Mouse (Mus musculus) bone marrow, adult 2 months (tissue): ENCODE data around the gene Supt4a. TPM values are rescaled to one million over a fixed set of nuclear protein-coding genes. Genes with fewer than 3 reads are reported as not detected.
A peak's percentile ranks its signal among the peaks of the same experiment; 100 is the strongest.

Source experiments
- H3K27ac ChIP-seq: fragments of 200-500 bp; 2 replicates; pipeline ENCODE4 v1.5.1; 2012; ENCODE audit warnings: low read depth, mild to moderate bottlenecking, control low read depth, inconsistent platforms, low read length; ENCODE audit not compliant: control insufficient read depth, poor library complexity, insufficient read depth
- H3K4me1 ChIP-seq: fragments of 200-500 bp; 2 replicates; pipeline ENCODE4 v1.6.1; 2011; ENCODE audit warnings: low read length; ENCODE audit not compliant: control insufficient read depth, insufficient read depth
- H3K4me3 ChIP-seq: fragments of 200-500 bp; replicated peaks from 2 replicates; pipeline ENCODE3; 2011; ENCODE audit warnings: mild to moderate bottlenecking, low read depth, low read length, control low read depth; ENCODE audit not compliant: control insufficient read depth
- CTCF ChIP-seq: fragments of 200-500 bp; IDR thresholded peaks from 2 replicates; pipeline ENCODE4 v1.5.1; 2011; ENCODE audit warnings: low read length, control low read depth; ENCODE audit not compliant: control insufficient read depth, insufficient read depth
- POLR2A ChIP-seq: fragments of 200-500 bp; IDR thresholded peaks from 2 replicates; pipeline ENCODE4 v1.6.1; 2011; ENCODE audit warnings: low read depth, mild to moderate bottlenecking, control low read depth, low read length, borderline replicate concordance; ENCODE audit not compliant: control insufficient read depth
- WGBS: fragments of 180-500 bp; shearing (Covaris S2); methylation state at CpG from one replicate; pipeline ENCODE4 v1.1.7; 2018; 5-methylcytosine and 5-hydroxymethylcytosine counted together
- polyA plus RNA-seq: library from polyadenylated mRNA; stranded (reverse); fragments of >200 nt; gene quantifications from 2 replicates; pipeline ENCODE4 v1.2.4, GENCODE M21; 2011; ENCODE audit warnings: low replicate concordance; ENCODE audit not compliant: missing spikeins, insufficient read depth, insufficient read length

Supt4a gene
- polyA plus RNA-seq, 1 experiment, result 127 TPM

GRCm38 (mm10) chr11:87778100-87778765, 40.9 kb downstream of the Supt4a start:
- no peak for TF ChIP-seq POLR2A
- no peak for TF ChIP-seq CTCF
- Histone ChIP-seq H3K27ac (no peak overlapping the region; the same call in 1 of the 2 replicates), H3K4me3 (no peak overlapping the region), H3K4me1 (peaks cover 2% of the 10 kb centered on the region)
- WGBS, result 33% methylated on average over 32 of the region's 32 CpGs

GRCm38 (mm10) chr11:87778915-87779314, 41.6 kb downstream of the Supt4a start:
- no peak overlapping the region for H3K4me3 ChIP-seq
- TF ChIP-seq POLR2A (no peak), CTCF (no peak)
- peaks cover 2% of the 10 kb centered on the region for H3K4me1 ChIP-seq
- 60% methylated on average over 12 of the region's 12 CpGs for WGBS
- no peak overlapping the region; the same call in 1 of the 2 replicates for H3K27ac ChIP-seq

GRCm38 (mm10) chr11:87779392-87779791, 42.0 kb downstream of the Supt4a start:
- Histone ChIP-seq H3K4me3 (no peak overlapping the region), H3K4me1 (peaks cover 2% of the 10 kb centered on the region), H3K27ac (no peak overlapping the region)
- TF ChIP-seq CTCF (no peak), POLR2A (no peak)
- WGBS, result 26% methylated on average over 4 of the region's 4 CpGs

GRCm38 (mm10) chr11:87780130-87780529, 42.8 kb downstream of the Supt4a start:
- Histone ChIP-seq H3K4me1 (peaks cover 2% of the 10 kb centered on the region), H3K4me3 (no peak overlapping the region), H3K27ac (no peak overlapping the region)
- WGBS, result 81% methylated on average over 8 of the region's 8 CpGs
- TF ChIP-seq CTCF (no peak), POLR2A (no peak)

- TF ChIP-seq CTCF (no peak), POLR2A (no peak)
Observed at GRCm38 (mm10) chr11:87790088-87790487, 52.7 kb downstream of the Supt4a start.

More at GRCm38 (mm10) chr11:87790088-87790487, 52.7 kb downstream of the Supt4a start:
- H3K27ac ChIP-seq, result peak overlapping the region; percentile 16; the same call in 1 of the 2 replicates
- peaks cover 4% of the 10 kb centered on the region; the same call in 1 of the 2 replicates for H3K4me1 ChIP-seq
- H3K4me3 ChIP-seq, result no peak overlapping the region
- 17% methylated on average over 6 of the region's 6 CpGs for WGBS

Other genes with a start within 250 kb of the Supt4a start
- gene Gm11492, start 170.9 kb upstream of the Supt4a start, polyA plus RNA-seq, result not detected in 2 replicates
- gene Sept4, start 168.6 kb upstream of the Supt4a start, polyA plus RNA-seq, result 17.5 and 35.6 TPM in 2 replicates
- 8.7 and 9.0 TPM in 2 replicates for gene Mtmr4, start 145.4 kb upstream of the Supt4a start, polyA plus RNA-seq
- not detected in 2 replicates for gene Hsf5, start 120.4 kb upstream of the Supt4a start, polyA plus RNA-seq
- 0.97 and 3.9 TPM in 2 replicates for gene Rnf43, start 74.8 kb upstream of the Supt4a start, polyA plus RNA-seq
- gene Tspoap1, start 23.0 kb downstream of the Supt4a start, polyA plus RNA-seq, result 18.0 and 50.9 TPM in 2 replicates
- 330 and 630 TPM in 2 replicates for gene Mpo, start 56.0 kb downstream of the Supt4a start, polyA plus RNA-seq
- not detected in 2 replicates for gene Lpo, start 90.7 kb downstream of the Supt4a start, polyA plus RNA-seq
- 3.9 and 10.2 TPM in 2 replicates for gene Mks1, start 115.7 kb downstream of the Supt4a start, polyA plus RNA-seq
- 1.6 and 8.2 TPM in 2 replicates for gene Epx, start 138.0 kb downstream of the Supt4a start, polyA plus RNA-seq
- gene Olfr462, start 154.7 kb downstream of the Supt4a start, polyA plus RNA-seq, result not detected in 2 replicates
- not detected in 2 replicates for gene Olfr463, start 159.8 kb downstream of the Supt4a start, polyA plus RNA-seq
- not detected in 2 replicates for gene Olfr464, start 183.4 kb downstream of the Supt4a start, polyA plus RNA-seq
- 50.1 and 63.0 TPM in 2 replicates for gene Dynll2, start 250.0 kb downstream of the Supt4a start, polyA plus RNA-seq